Comparison of ENCODE assay signal across 7 mouse cellular contexts in the genomic region with DNA sequence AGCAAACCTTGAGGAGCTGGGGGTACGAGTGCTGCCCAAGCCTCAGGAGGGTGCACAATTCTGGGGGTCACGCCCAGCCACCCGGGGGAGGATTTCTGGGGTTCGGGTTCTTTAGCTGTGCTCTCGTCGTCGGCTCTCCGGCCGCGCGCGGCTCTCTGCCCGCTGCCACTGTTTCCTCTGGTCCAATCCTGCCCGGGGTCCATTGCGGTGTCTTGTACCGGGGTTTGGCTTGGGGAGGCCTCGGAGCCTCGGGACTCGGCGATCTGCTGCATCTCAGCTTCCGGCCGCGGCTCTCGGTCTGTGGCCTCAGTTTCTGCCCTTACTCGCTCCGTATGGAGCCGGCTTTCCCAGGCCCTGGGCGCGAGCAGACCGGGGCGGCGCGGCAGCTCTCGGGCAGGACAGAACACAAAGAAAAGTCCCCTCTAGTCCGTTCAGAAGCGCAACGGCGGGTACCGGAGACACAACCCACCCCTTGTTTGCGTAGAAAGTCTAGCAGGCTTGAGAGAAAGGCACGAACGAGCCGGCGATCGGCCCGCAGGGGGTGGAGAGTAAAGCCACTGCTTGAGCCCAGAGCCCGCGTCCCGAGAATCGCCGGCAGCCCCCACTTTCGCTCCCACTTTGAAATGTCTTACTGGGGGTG. TPM values are rescaled to one million over a fixed set of nuclear protein-coding genes. Genes with fewer than 3 reads are reported as not detected.
DNase-seq lines count a peak whose midpoint lies in the region; ATAC-seq and TF ChIP-seq lines count a peak whose summit lies in the region.

No protein-coding gene starts in this region.

- H3K9me3 ChIP-seq in forebrain, embryonic 16.5 days (ENCODE audit: control insufficient read depth, low read length) = no peaks in the 10 kb centered on the region
- H3K9me3 ChIP-seq in stomach, embryonic 15.5 days = no peaks in the 10 kb centered on the region

- no peaks in the 10 kb centered on the region for H3K36me3 ChIP-seq in forebrain, embryonic 16.5 days (ENCODE audit: control insufficient read depth, insufficient read depth)
- no peaks in the 10 kb centered on the region for H3K36me3 ChIP-seq in kidney, adult 2 months (ENCODE audit: control insufficient read depth, insufficient read depth, low read length)
- H3K36me3 ChIP-seq in stomach, embryonic 15.5 days = no peaks in the 10 kb centered on the region

- DNase-seq in right cerebral cortex, postnatal 4 days = peak; percentile 59
- DNase-seq in right cerebral cortex, postnatal 14 days = no peak
- DNase-seq in cerebellum, adult 11-12 months = peak; percentile 48
- DNase-seq in kidney, adult 2 months = peak; percentile 72
- peak; percentile 69 to 72 for DNase-seq in lung, postnatal 4 days

- H3K4me1 ChIP-seq in forebrain, embryonic 16.5 days (replicated peaks; ENCODE audit: control insufficient read depth, insufficient read depth, low read length) = peaks cover 29% of the 10 kb centered on the region
- H3K4me1 ChIP-seq in kidney, adult 2 months (ENCODE audit: control insufficient read depth, insufficient read depth, low read length) = peaks cover 15% of the 10 kb centered on the region
- H3K4me1 ChIP-seq in stomach, embryonic 15.5 days = peaks cover 20% of the 10 kb centered on the region

- no peak for ATAC-seq in forebrain, embryonic 16.5 days
- no peak for ATAC-seq in stomach, embryonic 15.5 days (ENCODE audit: insufficient read depth, low FRiP score, low read depth)

- H3K4me3 ChIP-seq in forebrain, embryonic 16.5 days (replicated peaks; ENCODE audit: low read length) = peak overlapping the region; percentile 88
- peak overlapping the region; percentile 73 for H3K4me3 ChIP-seq in kidney, adult 2 months (ENCODE audit: insufficient read depth, low read depth, low read length)
- H3K4me3 ChIP-seq in stomach, embryonic 15.5 days (replicated peaks) = peak overlapping the region; percentile 63

- under 1% methylated on average over 52 of the region's 52 CpGs for WGBS in forebrain, embryonic 16.5 days
- under 1% methylated on average over 52 of the region's 52 CpGs for WGBS in kidney, adult 2 months
- under 1% methylated on average over 52 of the region's 52 CpGs for WGBS in stomach, embryonic 15.5 days

- no peaks in the 10 kb centered on the region for H3K27me3 ChIP-seq in forebrain, embryonic 16.5 days (replicated peaks; ENCODE audit: control insufficient read depth, insufficient read depth, low read length)
- H3K27me3 ChIP-seq in kidney, adult 2 months (replicated peaks; ENCODE audit: control insufficient read depth, insufficient read depth, low read length) = no peaks in the 10 kb centered on the region
- H3K27me3 ChIP-seq in stomach, embryonic 15.5 days (replicated peaks) = no peaks in the 10 kb centered on the region

- H3K4me2 ChIP-seq in forebrain, embryonic 16.5 days (ENCODE audit: low read length) = peak overlapping the region; percentile 97
- H3K4me2 ChIP-seq in stomach, embryonic 15.5 days = peak overlapping the region; percentile 94

- TF ChIP-seq POLR2A in kidney, adult 2 months (IDR thresholded peaks at IDR 0.05; ENCODE audit: low read depth, low read length) = no peak

- H3K27ac ChIP-seq in forebrain, embryonic 16.5 days (ENCODE audit: low read length) = peak overlapping the region; percentile 95
- peak overlapping the region; percentile 85 for H3K27ac ChIP-seq in kidney, adult 2 months (ENCODE audit: insufficient read depth, low read depth, low read length)
- peak overlapping the region; percentile 87 for H3K27ac ChIP-seq in stomach, embryonic 15.5 days

- peak overlapping the region; percentile 100 for H3K9ac ChIP-seq in forebrain, embryonic 16.5 days (replicated peaks; ENCODE audit: low read depth, low read length)
- peak overlapping the region; percentile 59 for H3K9ac ChIP-seq in stomach, embryonic 15.5 days

- no peak for TF ChIP-seq CTCF in kidney, adult 2 months (conservative IDR thresholded peaks at IDR 0.05; ENCODE audit: insufficient read depth, insufficient read length, low read depth, low read length)

RNA-seq across cellular contexts. Expression of gene Bahcc1, which starts 1.5 kb away (rescaled TPM):
- polyA plus RNA-seq in forebrain, embryonic 16.5 days (2015; fragmentation: Nextera tagmentation; extraction: Ambion mirVana) = 14.5 and 14.8 TPM in 2 replicates
- 8.0 and 9.2 TPM in 2 replicates for polyA plus RNA-seq in kidney, adult 2 months (2012; rRNA removed)
- polyA plus RNA-seq in stomach, embryonic 15.5 days (2015; fragmentation: Nextera tagmentation; extraction: Ambion mirVana) = 7.2 and 7.9 TPM in 2 replicates
